Mouse (Mus musculus) spleen, adult 2 months (tissue): Measurements from ENCODE around the gene Rab37. TPM values are rescaled to one million over a fixed set of nuclear protein-coding genes. Genes with fewer than 3 reads are reported as not detected.

Experiments used
- DNase-seq, 2 experiments: peaks; one replicate each; pipeline versions ENCODE4 v3.0.0 to v3.0.0-alpha.2; 2012 to 2021; ENCODE audit warnings: low spot score in 2 of 2, low read depth in 1 of 2
- H3K27ac ChIP-seq: fragments of 200-500 bp; 2 replicates; pipeline ENCODE4 v1.5.1; 2012; ENCODE audit warnings: low read length, inconsistent platforms; ENCODE audit not compliant: insufficient read depth
- H3K27me3 ChIP-seq: fragments of 200-500 bp; 2 replicates; pipeline ENCODE4 v1.6.1; 2012; ENCODE audit warnings: mild to moderate bottlenecking, moderate library complexity, low read length, inconsistent platforms; ENCODE audit not compliant: control insufficient read depth, insufficient read depth
- H3K36me3 ChIP-seq: fragments of 200-500 bp; 2 replicates; pipeline ENCODE4 v1.6.1; 2012; ENCODE audit warnings: mild to moderate bottlenecking, low read length, inconsistent platforms; ENCODE audit not compliant: control insufficient read depth, insufficient read depth
- H3K4me1 ChIP-seq: fragments of 200-500 bp; 2 replicates; pipeline ENCODE4 v1.6.1; 2011; ENCODE audit warnings: inconsistent platforms; ENCODE audit not compliant: control insufficient read depth, insufficient read depth, insufficient read length
- H3K4me3 ChIP-seq: fragments of 200-500 bp; 2 replicates; pipeline ENCODE4 v1.5.1; 2011; ENCODE audit warnings: mild to moderate bottlenecking, inconsistent platforms; ENCODE audit not compliant: insufficient read depth, insufficient read length; ENCODE audit errors: extremely low read depth
- CTCF ChIP-seq: fragments of 200-500 bp; IDR thresholded peaks from 2 replicates; pipeline ENCODE4 v1.5.1; 2011; ENCODE audit warnings: mild to moderate bottlenecking, inconsistent platforms; ENCODE audit not compliant: insufficient read depth, insufficient read length, insufficient replicate concordance; ENCODE audit errors: extremely low read depth
- POLR2A ChIP-seq: fragments of 200-500 bp; IDR thresholded peaks from 2 replicates; pipeline ENCODE4 v1.6.1; 2011; ENCODE audit warnings: low read depth, low read length, inconsistent platforms
- WGBS: fragments of 180-500 bp; shearing (Covaris S2); methylation state at CpG from one replicate; pipeline ENCODE4 v1.1.7; 2018; 5-methylcytosine and 5-hydroxymethylcytosine counted together
- polyA plus RNA-seq: library from polyadenylated mRNA; depleted of rRNA; stranded (reverse); fragments of >200 nt; gene quantifications from 2 replicates; pipeline ENCODE4 v1.2.3, GENCODE M21; 2012

Rab37 gene
- polyA plus RNA-seq, 1 experiment, result 7.8 TPM

DNA sequence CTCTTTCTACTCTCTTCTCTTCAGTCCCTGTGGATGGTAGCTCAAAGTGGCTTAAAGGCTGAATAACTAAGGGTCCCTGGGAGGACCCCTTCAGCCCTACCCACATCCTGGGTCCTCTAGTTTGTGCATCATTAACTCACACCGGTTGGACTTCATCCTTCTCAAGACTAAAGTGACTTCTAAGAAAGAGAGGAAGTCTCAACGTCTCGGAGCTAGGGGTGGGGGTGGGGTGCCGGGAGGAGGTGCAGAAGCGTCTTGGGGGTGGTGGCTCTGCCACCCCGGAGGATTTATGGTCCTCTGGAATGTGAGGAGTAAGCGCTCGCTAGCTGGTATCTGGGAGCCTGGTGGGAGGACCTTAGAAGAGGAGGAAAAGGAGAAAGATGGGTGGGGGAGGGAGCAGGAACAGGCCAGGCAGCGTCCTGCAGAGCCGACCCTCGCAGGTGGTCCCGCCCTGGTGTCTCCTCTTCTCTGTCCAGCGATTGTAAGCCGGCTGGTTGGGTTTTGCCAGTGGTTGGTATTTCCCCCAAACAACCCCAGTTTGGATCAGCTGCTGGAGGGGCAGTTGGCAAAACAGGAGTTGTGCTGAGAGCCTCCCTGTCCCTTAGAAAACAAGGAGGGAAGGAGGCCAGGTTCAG, 73.2 kb downstream of the Rab37 start:
- Histone ChIP-seq H3K4me3 (peak overlapping the region; percentile 97), H3K27ac (0 out of 2 replicates have a peak overlapping the region, but pooled peaks have one; percentile 89), H3K4me1 (peaks cover 28% of the 10 kb centered on the region), H3K36me3 (peaks cover 5% of the 10 kb centered on the region), H3K27me3 (no peaks in the 10 kb centered on the region)
- no peak for DNase-seq
- TF ChIP-seq CTCF (no peak), POLR2A (no peak)
- under 1% methylated on average over 14 of the region's 14 CpGs for WGBS

DNA sequence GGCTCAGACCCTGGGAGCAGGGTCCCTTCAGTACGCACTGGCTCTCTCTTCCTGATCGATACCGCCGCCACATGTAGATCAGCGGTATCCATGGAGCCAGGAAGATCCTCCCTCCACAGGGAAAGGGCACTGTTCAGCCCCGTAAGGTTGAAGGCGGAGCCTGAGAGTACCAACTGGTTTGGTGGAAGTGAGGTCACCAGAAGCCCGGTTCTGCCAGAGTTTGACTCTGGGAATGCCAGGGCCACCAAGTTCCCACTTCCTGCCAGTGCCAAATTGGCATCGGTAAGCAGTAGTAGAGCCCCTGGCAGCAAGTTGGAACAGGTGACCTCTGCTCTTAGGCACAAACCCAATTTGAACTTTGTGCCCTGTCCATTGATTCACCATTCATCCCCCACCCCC, 73.7 kb downstream of the Rab37 start:
- no peak for TF ChIP-seq CTCF
- no peak for TF ChIP-seq POLR2A
- H3K4me1 ChIP-seq, result peaks cover 23% of the 10 kb centered on the region; the same call in 1 of the 2 replicates
- H3K27me3 ChIP-seq, result no peaks in the 10 kb centered on the region
- H3K36me3 ChIP-seq, result peaks cover 5% of the 10 kb centered on the region
- WGBS, result 13% methylated on average over 9 of the region's 9 CpGs
- H3K4me3 ChIP-seq, result peak overlapping the region; percentile 97
- no peak overlapping the region for H3K27ac ChIP-seq
- DNase-seq, result no peak

DNA sequence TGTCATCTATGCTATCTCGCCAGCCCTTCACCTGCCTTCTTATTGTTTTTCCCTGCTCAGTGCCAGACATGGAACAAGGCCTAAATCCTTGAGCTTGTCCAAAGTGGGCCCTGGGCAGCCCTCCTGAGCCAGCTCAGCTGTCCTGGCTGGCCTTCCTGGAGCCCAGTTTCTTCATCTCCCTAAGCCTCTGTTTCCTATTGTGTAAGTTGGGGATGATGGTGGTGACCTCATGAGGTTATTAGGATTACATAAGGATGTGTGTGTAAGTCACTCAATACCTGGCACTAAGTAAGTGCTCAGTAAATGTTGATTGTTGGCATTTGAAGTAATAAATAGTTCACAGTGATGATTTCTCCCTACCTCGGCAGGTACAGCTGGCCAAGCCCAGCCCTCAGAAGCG, 75.5 kb downstream of the Rab37 start:
- WGBS, result 75% methylated on average over 3 of the region's 3 CpGs
- TF ChIP-seq POLR2A (no peak), CTCF (no peak)
- no peak overlapping the region for H3K27ac ChIP-seq
- no peaks in the 10 kb centered on the region for H3K27me3 ChIP-seq
- H3K36me3 ChIP-seq, result peaks cover 9% of the 10 kb centered on the region
- DNase-seq, result no peak
- H3K4me3 ChIP-seq, result no peak overlapping the region
- H3K4me1 ChIP-seq, result peaks cover 14% of the 10 kb centered on the region; the same call in 1 of the 2 replicates

DNA sequence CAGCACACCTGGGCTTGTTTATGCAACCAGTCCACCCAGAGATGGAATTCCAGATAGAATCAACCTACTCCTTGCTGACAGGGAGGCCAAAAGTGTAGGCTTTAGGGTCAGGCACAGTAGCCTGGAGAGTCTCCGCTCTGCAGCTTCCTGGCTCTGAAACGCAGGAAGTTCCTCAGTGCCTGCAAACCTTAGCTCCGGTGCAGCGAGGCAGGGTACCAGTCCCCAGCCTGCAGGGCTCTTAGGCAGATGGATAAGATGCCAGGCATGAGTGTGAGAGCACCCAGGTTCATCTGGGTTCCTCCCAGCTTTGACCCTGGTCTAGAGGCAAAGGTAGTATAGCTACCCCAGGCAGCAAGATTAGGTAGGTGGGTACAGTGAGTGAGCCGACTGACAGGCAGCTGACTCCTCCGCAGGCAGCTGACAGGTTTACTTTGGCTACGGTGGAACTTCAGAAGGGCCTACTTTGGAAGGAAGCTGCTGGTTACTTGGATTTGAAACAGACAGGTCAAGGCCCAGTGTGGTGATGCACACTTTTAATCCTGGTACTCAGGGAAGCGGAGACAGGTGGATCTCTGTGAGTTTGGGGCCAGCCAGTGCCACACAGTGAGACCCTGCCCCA, 76.5 kb downstream of the Rab37 start:
- H3K4me3 ChIP-seq, result no peak overlapping the region
- H3K27ac ChIP-seq, result no peak overlapping the region
- H3K36me3 ChIP-seq, result peaks cover 9% of the 10 kb centered on the region
- 75% methylated on average over 8 of the region's 8 CpGs for WGBS
- H3K27me3 ChIP-seq, result no peaks in the 10 kb centered on the region
- peaks cover 20% of the 10 kb centered on the region; the same call in 1 of the 2 replicates for H3K4me1 ChIP-seq
- DNase-seq, result no peak
- TF ChIP-seq CTCF (no peak), POLR2A (no peak)

DNA sequence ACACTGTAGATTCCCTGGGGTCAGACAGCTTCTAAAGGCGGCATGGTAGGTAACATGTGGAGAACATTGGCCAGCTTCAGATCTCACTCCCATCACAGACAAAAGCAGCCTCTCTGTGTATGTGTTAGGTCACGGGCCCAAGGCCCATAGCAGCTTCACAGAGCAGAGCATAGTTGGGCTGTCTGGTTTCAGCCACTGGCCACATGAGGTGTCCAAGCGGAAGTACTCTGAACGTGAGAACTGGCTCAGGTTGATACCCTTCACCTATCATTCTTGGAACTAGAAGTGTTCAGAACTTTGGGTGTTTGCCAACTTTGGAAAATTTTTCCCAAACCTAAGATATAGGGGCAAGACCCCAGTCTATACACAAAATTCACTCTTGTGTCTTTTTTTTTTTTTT, 78.2 kb downstream of the Rab37 start:
- no peak for DNase-seq
- TF ChIP-seq CTCF (no peak), POLR2A (no peak)
- Histone ChIP-seq H3K27ac (no peak overlapping the region), H3K4me3 (no peak overlapping the region), H3K27me3 (no peaks in the 10 kb centered on the region), H3K4me1 (peaks cover 34% of the 10 kb centered on the region; the same call in 1 of the 2 replicates), H3K36me3 (peaks cover 9% of the 10 kb centered on the region)
- WGBS, result 91% methylated on average over 4 of the region's 4 CpGs

DNA sequence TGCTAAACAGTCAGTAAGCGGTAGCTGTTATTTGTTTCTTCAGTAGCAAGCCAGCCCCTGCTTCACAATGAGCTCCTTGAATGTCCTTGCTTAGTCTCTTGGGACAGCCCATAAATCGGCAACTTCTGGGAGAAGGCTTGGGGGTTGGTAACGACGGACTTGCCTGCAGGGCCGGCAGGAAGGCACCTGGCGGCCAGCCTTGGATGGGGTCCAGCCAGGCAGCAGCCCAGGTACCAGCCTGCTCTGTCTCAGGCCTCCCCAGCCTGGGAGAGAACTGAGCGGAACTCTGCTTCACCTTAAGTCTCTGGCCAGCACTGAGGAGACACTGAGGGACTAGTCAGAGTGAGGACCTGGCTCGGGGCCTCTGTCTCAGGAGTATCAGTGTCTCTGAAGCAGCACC, 79.9 kb downstream of the Rab37 start:
- DNase-seq, result no peak
- TF ChIP-seq CTCF, result no peak
- H3K36me3 ChIP-seq, result peaks cover 13% of the 10 kb centered on the region
- H3K4me1 ChIP-seq, result peaks cover 26% of the 10 kb centered on the region; the same call in 1 of the 2 replicates
- no peaks in the 10 kb centered on the region for H3K27me3 ChIP-seq
- H3K4me3 ChIP-seq, result no peak overlapping the region
- 86% methylated on average over 8 of the region's 8 CpGs for WGBS
- no peak overlapping the region for H3K27ac ChIP-seq

DNA sequence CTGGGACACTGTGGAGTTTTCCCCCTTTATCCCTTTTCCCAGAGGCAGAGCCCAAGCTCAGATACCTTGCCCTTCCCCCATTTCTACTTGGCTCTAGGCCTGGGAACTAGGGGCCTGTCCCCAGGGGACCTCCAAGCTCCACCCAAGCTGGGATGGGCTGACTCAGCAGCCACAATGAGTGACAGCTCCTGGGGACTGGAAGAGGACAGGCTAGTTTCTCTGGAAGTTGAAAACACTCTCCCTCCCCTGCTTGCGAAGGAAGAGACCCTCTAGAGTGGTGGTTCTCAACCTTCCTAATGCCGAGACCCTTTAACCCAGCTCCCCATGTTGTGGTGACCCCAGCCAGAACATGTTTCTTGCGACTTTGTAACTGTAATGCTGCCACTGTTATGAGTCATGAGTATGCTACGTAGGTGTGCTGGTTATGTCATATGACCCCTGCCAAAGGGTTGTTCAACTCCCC, 81.6 kb downstream of the Rab37 start:
- no peak for DNase-seq
- Histone ChIP-seq H3K4me3 (no peak overlapping the region), H3K4me1 (peaks cover 25% of the 10 kb centered on the region; the same call in 1 of the 2 replicates), H3K27me3 (no peaks in the 10 kb centered on the region), H3K27ac (no peak overlapping the region), H3K36me3 (peaks cover 30% of the 10 kb centered on the region)
- 55% methylated on average over 4 of the region's 4 CpGs for WGBS
- TF ChIP-seq POLR2A (no peak), CTCF (no peak)
